Mouse (Mus musculus) gastrocnemius, postnatal 10 days (tissue): ENCODE data around the gene Elmod1. TPM values are rescaled to one million over a fixed set of nuclear protein-coding genes. Genes with fewer than 3 reads are reported as not detected.
"Not testable (repeated sequence)": the region's sequence is repeated elsewhere in the genome, so short reads cannot be mapped to it uniquely, and the experiment has no call there.

Source experiments
- DNase-seq: peaks from one replicate; pipeline ENCODE4 v3.0.0; 2021; ENCODE audit warnings: mixed read lengths
- long read RNA-seq, 2 experiments: library from polyadenylated mRNA; stranded (forward); transcript quantifications; one replicate each; pipeline ENCODE4 v2.0.0; 2021
- total RNA-seq, 2 experiments: library from RNA; stranded (reverse); gene quantifications; 2 replicates each; pipeline ENCODE4 v1.2.3; 2021

Elmod1 gene
- total RNA-seq, result under 1 TPM in 1 of 2 experiments, not detected in 1; 0.45 TPM
- long read RNA-seq, experiment 1, result 0 reads
- long read RNA-seq, experiment 2, result 0 reads

DNA sequence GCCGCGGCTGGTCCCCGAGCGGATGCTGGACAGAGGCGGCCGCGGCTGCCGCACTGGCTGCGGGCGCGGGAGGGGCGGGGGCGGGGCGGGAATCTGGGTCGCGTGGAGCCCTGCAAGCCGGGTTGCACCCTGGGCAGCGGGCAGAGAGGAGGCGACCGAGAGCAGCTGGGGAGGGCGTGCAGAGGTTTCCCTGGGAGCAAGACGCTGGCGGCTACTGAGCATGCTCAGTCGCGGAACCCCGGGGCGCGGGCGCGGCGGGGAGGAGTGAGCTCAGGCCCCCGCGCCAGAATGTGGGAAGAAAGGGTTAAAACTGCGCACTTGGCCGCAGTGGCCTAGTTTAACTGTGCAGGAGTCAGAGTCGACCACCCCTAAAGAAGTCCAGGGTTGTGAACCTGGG lies at the start of gene Elmod1:
TSS of gene Elmod1 (minus strand) at position 180 of the 397 bp plus-strand sequence.
- peak; percentile 24 for DNase-seq

DNA sequence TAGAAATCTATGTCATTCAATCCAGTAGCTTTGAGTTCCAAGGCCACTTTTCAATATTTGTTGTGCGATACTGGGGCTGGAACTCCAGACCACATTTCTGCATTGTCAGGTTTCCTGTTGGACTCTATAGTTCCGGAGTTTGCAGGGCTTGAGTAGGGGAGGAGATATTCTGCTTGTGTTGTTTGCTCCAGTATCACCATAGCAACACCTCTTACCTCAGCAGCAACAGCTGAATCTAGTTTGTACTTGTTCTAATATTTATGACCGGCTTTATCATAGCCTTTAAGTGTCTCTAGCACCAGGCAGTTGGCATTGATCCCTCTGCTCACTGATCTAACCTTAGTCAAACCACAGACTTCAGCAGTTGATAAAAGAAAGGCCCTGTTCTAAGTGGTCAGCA lies 47.7 kb upstream of the Elmod1 start:
- DNase-seq, result no peak

DNA sequence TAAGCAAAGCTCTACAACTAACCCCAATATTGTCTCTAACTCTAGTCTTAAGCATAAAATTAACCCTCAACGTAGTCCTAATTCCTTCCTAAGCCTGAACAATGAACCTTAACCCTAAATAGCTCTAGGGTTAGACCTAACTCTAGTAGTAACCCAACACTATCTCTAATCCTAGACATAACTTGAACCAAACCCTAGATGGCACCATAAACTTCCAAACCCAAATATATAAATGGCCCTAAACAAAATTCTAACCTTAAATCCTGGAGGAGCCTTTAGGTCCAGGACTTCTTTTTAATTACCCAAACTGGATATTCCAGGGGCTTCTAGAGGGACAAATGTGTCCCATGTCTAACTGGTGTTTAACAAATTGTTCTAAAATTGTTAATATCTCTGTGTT lies 19.4 kb upstream of the Elmod1 start:
- DNase-seq, result no peak

DNA sequence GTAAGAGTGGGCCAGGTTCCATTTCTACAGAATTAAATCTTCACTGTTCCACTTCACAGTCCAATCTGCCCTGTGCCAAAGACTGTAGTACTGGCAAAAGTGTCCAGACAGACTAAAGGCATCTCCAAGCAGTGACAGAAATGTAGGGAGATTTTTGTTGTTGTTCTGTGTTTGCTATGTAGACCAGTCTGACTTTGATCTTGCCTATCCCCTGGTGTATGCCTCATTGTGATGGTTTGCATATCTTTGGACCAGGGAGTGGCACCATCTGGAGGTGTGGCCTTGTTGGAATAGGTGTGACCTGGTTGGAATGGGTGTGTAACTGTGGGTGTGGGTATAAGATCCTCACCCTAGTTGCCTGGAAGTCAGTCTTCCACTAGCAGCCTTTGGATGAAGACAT lies 17.5 kb upstream of the Elmod1 start:
- DNase-seq, result not testable (repeated sequence)

DNA sequence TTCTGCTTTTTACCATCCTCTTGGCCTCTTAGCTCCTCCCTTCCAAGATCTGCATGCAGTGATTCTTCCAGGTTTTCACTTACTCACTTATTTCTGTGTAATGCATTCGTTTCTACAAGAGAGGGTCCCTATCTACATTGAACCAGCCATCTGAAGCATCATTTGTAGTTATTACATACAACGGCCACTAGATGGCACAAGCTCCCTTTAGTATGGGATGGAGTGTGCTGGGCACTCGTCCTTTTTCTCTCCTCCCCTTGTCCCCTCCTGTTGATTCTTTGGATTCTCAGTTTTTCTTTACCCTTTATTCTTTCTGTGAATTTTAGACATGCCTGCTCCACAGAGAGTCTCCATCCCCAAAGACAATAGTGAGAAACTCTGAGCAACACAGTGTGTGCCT lies 15.8 kb upstream of the Elmod1 start:
- peak; percentile 25 for DNase-seq

DNA sequence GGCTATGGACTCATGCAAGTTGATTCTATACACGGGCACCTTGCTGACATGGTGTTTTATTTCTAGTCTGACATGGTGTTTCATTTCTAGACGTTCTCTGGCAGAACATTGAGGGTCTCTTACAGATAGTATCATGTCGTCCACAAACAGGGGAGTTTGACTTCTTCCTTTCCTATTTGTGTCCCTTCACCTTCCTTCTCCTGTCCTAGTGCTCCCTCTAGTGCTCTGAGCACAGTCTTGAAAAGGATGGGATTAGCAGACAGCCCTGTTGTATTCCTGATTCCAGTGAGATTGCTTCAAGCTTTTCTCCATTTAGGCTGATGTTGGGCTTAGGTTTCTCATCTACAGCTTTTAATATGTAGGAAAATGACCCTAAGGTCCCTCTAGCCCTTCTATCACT lies 11.9 kb upstream of the Elmod1 start:
- no peak for DNase-seq

DNA sequence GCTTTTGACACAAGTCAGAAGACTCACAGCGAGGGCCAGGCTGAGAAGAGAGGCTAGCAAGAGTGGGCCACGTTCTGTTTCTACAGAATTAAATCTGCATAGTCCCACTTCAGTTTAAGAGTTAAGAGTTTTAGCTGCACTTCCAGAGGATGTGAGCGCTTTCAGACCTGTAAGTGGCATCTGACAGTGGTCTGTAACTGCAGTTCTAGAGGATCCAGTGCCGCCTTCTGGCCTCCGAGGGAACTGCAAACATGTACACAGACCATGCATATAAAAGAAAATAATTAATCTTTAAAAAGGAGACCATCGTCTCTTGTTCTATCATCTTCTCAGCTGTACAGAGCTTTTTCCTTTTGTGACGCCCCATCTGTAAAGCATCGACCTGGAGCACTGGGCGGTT lies 9.8 kb upstream of the Elmod1 start:
- DNase-seq, result peak; percentile 44

DNA sequence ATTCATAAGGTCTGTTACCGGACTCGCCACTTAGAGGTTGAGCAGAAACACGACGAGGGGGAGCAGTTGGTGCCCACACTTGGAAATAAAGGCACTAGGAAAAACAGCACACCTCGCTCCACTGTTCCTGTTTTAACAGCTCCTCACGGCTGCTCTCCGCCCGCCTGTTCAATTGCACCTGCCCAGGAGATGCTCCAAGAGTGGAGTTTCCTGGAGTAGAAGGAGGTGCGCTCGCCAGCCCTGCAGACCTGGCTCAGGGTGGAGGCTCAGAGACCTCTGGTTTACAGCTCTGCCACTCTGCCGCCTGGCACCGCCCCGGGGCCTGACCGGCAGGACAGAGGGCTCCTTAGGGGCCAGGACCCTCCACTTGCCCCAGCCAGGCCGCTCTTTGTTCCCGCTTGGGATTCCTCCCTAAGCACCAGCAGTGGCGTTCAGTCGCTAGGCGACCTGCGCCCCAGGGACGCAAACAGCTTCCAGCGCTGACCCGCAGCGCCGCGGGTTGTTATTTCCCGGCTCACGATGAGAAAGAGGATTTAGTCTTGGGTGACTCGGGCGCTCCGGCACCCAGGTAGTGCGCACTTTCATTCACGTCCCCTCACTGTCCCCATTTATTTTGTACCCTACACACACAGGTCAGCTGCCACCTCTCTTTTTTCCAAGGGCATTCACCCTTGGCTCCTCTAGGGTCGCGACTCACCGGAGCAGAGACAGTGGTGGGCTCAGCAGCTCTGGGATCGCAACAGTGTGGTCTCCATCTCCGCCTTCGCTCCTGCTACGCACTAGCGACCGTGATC lies 576 bp downstream of the Elmod1 start:
- no peak for DNase-seq

DNA sequence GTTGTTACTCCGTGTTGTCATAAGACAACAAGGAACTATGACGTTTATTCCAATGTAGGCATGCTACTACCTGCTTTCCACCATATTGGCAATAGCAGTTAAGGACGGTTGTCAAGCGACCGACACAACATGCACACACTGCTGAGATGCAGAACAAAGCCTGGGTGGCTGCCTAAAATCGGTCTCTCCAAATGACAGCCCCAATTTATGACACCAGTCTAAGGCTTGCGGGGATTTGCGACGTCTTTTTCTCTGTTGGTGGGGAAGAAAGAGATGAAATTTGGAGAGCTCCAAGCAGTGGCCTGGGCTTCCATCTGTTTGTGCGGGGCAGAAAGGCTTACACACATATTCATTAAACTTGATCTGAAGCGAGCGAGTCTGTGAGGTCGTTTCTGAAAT lies 1.2 kb downstream of the Elmod1 start:
- no peak for DNase-seq

DNA sequence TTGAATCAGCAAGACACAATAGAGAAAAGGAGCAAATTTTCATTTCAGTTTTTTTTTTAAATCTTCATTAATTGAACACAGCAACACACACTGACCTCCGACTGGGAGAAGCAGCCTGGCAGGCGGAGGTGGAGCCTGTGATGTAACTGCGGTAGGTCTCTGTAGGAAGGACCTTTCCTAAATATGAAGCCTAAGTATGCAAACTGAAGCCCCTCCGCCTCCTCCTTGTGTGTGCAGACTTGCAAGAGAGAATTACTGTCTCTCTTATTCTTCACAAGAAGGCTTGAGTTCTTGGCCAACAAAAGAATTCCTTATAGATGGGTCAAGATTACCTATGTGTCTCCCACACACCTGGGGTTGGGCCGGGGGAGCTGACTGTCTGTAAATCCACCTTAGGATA lies 1.9 kb downstream of the Elmod1 start:
- no peak for DNase-seq

DNA sequence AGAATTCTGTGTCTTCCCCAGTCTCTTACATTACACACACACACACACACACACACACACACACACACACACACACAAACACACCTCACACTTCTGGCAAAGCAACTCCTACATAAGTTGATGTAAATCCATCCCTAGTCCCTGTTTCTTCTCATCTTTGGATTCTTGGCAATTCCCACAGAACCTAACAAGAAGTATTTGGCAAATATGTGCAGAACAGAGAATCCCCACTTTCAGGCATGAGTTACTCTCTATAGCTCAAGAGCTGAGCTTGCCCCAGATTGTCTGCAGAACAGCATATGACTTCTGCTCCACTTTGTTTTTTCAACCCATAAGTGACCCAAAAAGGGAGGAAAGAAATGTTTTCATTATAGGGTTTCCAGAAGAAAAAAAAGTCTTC lies 2.7 kb downstream of the Elmod1 start:
- no peak for DNase-seq

DNA sequence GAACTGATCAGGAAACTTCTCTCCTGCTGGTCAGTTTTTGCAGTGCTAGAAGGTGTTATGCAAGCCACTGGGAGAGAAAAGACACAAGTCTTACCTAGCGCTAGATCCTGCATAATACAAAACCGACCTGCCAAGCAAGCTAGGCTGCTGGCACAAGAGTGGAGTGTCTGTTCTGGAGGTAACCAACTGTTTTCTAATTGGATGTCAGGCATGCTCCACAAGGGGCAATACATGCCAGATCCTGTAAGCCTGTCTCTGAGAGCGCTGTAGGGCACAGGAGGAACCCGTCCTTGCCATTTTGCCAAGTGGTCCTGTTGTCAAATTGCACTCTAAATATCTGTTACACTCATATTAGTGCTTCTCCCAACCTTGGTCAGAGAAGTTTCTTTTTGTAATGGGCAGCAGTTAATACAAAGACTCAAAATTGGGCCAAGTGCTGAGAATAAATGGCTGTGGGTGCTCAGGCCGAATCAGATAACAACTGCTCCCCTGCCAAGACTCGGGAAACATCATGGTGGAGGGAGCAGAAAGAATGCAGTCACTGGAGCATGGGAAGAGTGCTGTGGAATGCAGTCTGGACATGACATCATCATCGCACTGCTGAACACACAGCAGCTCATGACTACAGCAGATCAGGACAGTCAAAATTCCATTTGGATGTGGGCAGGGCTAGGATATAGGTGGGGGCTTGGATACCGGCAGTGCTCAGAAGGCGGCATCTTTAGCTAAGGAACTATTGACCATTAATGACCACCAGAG lies 7.3 kb downstream of the Elmod1 start:
- DNase-seq, result no peak

DNA sequence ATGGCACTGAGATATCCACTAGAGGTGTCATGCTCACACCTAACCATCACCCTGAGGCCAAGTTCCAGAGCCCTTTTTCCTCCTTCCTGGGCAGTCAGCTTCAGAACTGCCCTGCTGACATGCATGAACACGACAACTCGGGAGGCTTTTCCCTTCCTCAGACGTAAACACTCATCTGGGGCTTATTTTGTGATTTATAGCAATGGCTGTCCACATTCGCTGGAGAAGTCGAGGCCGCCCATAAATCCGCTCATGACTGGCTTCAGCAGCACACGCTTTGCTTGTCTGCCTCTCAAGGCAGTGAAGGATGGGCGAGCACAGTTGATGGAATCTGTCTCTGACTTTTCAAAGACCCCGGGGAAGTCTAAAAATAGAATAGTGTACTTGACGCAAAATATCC lies 18.1 kb downstream of the Elmod1 start:
- DNase-seq, result no peak

DNA sequence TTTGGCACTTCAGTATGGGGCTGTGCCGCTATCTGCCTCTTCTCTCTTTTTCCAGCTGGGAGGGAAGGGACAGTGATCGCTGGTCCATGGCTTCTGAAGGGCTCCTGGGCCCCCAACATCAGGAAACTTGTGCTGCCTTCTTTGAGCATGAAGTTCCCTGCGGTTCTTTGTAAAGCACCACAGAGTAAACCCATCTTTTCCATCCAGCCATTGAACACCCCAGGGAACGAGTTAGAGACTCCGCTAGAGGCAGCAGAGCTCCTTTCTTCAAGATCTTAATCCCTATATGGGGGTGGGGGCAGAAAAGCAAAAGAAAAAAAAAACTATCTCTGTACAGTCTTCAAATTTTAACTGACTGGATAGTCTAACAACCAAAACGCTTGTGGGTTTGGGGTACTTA lies 20.2 kb downstream of the Elmod1 start:
- DNase-seq, result no peak

DNA sequence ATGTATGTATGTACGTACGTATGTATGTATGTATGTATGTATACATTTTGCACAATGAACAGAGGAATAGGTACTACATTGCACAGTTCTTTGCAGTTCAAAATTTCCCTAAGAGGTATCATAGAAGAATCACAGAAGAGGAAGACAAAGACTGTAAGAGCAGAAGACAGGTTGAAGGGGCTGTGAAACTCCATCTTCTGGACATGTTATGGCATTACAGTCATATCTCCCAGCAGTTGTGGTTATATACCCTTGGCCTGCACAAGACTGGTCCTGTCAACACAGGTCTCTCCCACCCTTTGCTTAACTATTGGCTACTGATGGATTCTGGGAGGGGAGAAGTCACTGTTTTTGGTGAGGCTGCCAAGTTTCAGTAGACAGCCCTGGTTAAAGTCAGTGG lies 27.6 kb downstream of the Elmod1 start:
- no peak for DNase-seq

DNA sequence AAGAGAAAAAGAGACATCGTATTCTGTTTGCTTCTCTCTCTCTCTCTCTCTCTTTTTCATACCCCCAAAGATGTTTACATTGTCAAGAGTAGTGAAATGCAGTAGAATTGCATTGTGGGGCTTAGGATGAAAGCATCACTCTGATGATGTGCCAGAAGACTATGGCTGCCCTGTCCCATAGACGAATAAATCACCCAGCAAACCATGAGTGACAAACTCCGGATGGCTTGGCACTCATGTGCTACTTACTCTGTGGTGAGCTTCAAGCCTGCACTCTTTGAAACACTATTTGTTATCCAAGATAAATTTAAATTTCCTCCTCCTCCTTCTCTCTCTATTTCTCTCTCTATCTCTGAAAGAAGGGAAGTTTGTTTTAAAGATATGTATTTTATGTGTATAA lies 36.5 kb downstream of the Elmod1 start:
- DNase-seq, result no peak

DNA sequence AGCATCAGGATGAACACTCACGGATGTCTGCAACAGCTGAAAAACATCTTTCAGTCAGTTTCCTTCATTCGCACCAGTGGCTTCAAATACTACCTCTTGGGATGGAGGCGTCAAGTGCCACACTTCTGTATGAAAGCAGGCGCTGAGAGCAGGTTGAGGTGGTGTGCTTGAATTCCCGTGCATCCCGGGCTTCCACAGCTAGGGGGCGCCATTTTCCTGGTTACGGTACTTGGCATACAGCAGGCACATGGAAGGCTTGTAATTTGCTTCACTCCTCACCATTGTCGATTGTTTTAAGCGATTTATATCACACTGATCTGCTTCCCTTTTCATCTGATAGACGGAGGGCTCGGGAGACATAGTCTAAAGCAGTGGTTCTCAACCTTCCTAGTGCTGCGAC lies 40.9 kb downstream of the Elmod1 start:
- peak; percentile 8 for DNase-seq

DNA sequence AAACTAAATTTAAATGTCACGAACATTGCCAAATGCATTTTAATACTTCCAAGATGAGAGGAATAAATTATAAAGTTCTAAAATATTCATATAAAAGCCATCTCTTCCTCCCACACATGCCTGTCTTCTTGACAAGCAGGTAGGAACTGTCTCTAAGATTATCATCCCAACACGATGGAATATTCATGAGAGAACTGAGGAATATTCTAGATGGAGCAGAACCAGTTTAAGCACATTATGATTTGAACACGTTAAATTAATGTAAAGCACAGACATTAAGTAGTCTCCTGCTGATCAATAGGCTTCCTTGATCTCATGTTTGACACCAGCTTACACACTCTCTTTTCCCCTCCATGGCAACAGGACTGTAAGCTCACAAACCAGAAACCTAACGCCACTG lies 41.7 kb downstream of the Elmod1 start:
- DNase-seq, result no peak

DNA sequence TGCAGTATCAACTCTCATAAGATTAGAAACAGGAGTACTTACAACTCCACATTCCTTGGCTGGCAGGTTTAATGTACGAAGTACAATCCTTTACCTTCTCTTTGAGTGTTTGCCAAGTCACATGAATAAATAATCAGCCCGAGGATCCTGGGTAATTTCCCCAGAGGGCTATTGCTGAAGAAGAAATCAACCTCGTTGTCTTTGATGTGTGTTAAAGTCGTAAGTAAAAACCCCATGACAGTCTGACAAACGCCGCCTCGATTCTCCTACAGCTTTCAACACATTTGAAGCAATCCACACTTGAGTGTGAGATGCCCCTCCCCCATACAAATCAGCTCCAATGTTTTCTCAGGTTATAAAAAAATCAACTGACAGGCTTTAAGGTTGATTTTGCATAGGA lies 44.2 kb downstream of the Elmod1 start:
- DNase-seq, result no peak

DNA sequence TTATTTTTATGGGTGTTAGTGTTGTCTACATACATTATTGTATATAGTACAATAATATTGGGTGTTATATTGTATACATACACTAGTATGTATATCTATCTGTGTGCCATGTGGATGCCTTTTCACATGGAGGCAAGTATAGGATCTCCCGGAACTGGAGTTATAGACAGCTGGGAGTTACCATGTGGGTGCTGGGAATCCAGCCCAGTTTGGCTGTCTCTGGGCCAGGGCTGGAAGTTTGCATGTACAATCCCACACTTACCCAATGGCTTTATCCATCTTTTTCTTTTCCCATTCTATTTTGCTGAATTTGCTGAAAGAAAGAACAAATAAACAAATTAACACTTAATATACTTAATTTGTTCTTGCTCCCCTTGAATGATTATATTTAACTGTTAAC lies 54.0 kb downstream of the Elmod1 start:
- no peak for DNase-seq

DNA sequence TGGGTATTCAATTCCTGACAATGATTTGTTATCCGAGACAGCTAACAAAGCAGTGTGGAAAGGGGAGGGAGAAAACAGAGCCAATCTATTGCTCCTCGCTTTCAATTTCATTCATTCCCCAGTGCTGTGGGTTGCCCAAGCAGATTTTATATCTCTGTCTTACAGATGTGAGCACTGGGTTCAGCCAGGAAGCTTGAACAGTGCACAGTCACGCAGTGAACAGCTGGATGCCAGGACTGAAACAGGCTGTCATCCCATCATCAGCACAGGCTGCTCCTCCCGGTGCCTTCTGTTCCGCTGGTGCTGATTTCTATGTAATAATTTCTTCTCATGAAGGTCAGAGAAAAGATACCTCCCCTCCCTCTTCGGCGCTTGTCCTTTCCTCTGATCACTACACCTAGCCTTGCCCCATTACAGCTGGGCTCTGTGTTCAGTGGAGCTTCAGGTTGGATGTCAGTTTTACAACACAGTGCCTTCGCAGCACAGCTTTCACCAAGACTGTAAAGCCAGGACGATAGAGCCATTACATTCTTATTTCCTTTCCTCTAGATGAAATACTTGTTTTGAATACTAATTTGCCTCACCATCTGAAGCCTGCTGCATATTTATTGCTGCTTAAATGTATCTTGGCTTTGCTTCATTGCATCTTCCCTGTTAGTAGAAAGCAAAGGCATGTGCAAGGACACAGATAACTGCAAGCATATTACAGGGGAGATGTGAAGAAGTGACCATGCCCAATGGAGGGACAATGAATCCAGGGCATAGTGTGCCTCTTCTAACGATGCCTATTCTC lies 59.0 kb downstream of the Elmod1 start:
- no peak for DNase-seq

DNA sequence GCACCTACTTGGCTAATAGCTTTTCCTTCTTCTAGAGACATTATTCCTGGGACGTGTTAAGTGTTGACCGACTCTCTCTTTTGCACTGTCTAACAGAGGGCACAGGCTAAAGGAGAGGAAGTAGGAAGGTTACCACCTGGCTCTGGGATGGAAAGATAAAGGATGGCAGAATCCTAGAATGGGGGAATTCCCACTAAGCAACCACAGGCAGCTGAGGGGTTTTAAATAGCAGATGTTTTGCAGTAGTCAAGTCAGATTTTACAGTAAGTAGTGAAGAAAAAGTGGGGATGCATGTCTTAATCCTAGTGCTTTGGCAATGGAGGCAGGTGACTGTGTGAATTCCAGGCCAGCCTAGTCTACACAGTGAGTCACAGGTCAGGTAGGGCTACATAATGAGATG lies 64.3 kb downstream of the Elmod1 start:
- DNase-seq, result no peak

DNA sequence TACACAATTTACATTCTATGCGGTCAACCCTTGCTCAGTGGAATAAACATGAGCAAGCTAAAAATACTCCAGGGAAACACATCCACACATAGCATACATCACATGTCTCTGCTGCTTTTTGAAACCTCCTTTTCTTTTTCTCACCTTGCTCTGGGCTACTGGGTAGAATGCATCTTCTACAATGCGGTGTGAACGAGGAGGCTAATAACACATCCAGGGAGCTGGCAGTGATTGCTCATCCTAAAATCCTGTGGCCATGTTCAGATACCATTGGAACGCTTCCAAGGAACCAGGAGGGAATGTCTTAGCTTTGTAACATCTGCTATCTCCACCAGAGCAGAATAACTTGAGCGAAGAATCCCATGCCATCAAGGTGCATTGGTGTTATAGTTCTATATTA lies 64.8 kb downstream of the Elmod1 start:
- no peak for DNase-seq
